Mouse (Mus musculus) heart, adult 9 months (tissue): Measurements from ENCODE around the gene Rnf39.
A peak's percentile ranks its signal among the peaks of the same experiment; 100 is the strongest.
"Not testable (repeated sequence)": the region's sequence is repeated elsewhere in the genome, so short reads cannot be mapped to it uniquely, and the experiment has no call there.

Experiments used
- DNase-seq, 2 experiments: peaks; one replicate each; pipeline ENCODE4 v3.0.0; 2022; ENCODE audit warnings: low spot score in 2 of 2

Gene Rnf39

GRCm38 (mm10) chr17:36981845-36982244, 39.1 kb downstream of the Rnf39 start:
- DNase-seq: no peak

DNA sequence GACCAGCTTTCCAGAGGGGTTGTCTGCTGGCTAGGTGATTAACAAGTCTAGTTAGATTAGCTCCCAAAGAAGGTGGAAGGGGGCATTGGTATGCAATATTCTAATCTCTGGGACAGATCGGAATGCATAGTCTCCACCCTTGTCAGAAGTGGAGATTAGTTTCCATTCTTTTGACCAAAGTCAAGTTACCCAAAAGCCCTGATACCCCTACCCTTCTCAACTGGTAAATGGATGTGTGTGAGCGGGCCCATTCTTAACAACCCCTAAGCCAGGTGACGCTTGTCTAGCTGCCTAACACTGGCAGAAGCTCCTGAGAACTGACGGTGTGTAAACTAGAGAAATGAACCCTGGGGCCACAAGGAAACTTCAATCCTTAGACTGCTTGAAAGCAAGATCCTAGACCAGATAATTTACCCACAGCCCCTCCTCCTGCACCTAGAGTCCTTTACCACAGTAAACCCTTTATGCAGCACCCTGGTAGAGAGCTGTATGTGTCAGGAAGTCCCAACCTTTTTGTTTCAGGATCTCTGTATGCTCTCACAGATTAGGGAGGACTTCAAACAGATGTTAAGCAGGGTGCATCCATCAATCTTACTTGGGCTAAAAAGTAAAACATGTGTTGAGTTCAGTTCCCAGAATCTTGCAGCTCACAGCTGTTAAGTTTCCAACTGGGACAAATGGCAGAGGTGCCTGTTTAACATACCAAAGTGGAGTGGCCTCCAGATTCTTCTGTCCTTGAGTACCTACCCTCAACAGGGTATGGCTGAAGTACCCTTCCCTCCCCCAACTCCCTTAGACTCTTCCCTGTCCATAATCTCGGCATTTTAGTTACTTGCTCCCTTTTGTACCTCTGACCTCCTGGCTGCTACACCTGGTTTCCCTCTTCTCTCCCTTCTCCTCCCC, 39.8 kb downstream of the Rnf39 start:
- no peak for DNase-seq

- no peak for DNase-seq
These were observed 45.8 kb downstream of the Rnf39 start for GRCm38 (mm10) chr17:36988475-36988874.

DNA sequence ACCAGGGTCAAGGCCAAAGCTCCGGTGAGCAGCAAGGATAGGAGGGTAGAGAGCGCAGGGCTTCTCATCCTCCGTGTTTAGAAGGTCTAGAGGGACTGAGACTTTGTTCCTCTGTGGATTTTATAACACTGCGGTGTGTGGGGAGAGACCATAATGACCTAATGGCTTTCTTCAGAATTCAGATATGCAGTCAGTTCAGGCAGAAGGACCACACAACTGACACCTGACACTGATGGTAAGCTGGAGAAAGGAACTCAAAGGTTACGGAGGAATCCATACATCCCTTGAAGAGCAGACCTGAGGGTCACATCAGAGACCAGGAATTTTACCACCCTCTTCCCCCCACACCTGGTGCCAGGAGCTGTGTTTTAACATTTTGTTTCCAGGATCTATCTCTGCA, 46.7 kb downstream of the Rnf39 start, which contains the start of gene H2-M5:
Gene H2-M5 (minus strand): TSS at position 101 of the 400 bp plus-strand sequence.
- DNase-seq: no peak

GRCm38 (mm10) chr17:36990630-36991029, 47.9 kb downstream of the Rnf39 start:
- not testable (repeated sequence) for DNase-seq

- DNase-seq: no peak
These were observed 49.8 kb downstream of the Rnf39 start for GRCm38 (mm10) chr17:36992336-36993104.

- DNase-seq: no peak
These were observed 51.1 kb downstream of the Rnf39 start for GRCm38 (mm10) chr17:36993770-36994325.

GRCm38 (mm10) chr17:36994528-36994927, 51.8 kb downstream of the Rnf39 start:
- DNase-seq: no peak

- DNase-seq: no peak
These were observed 52.7 kb downstream of the Rnf39 start for GRCm38 (mm10) chr17:36995448-36995847.

DNA sequence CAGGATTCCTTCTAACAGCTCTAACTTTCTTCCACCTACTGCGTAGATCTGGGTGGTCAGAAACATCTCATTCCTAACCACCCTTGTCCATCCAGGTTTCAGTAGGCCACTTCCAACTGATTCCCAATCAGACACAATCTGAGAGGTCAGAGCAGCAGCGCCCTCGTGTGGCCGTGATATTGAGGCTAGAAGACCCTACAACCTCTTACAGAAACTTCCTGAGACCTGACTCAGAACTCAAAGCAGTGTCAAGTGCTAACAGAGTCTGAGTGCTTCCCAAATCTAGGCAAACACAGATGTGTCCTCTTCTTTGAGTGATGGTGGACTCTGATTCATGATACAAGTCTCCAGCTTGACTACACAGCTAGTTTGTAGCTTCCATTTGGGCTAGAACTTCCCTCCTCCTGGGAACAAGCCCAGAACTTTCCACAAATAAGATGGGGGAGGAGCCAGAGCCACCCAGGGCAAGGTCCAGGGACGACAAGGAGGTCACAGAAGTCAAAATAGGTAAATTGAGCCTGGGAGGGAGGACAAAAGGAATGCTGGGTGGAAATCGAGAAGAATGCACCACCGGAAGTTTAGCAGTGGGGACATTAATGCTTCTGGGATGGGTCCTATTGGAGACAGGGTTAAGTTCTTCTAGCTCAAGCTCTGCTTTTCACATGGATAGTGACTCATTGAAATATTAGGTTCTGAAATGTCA, 54.5 kb downstream of the Rnf39 start:
- DNase-seq: peak; percentile 16 to 56
